Mouse (Mus musculus): ENCODE measurements around the gene Sec14l4. TPM values are rescaled to one million over a fixed set of nuclear protein-coding genes. Genes with fewer than 3 reads are reported as not detected.
A peak's percentile ranks its signal among the peaks of the same experiment; 100 is the strongest.

Sec14l4 gene
- total RNA-seq, 2 experiments from 2014 or later = 0.17 to 0.64 TPM

GRCm38 (mm10) chr11:4035116-4035892, 4.0 kb downstream of the Sec14l4 start:
- DNase-seq (ENCODE audit: low spot score in 2 of 2) = no peak
- TF ChIP-seq CTCF (conservative IDR thresholded peaks at IDR 0.05) = no peak
- H3K27ac ChIP-seq = no peak overlapping the region
- H3K4me3 ChIP-seq = no peak overlapping the region

DNA sequence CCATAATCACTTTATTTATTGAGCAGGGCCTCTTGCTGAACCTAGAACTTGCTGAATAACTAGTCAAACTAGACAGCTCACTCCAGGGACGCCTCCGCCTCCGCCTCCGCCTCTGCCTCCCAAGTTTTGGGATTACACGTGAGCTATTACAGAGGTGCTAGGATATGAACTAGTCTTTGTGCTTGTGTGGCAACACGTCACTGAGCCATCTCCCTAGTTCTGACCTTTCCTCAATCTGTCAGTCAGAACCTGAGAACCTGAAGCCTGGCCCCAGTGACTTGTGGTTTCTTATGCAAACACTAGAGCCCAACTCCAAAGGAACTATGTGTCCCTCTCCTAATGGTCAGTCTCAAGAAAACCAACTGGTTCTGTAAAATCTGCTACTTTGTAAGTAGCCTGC, 4.7 kb downstream of the Sec14l4 start:
- Histone ChIP-seq H3K4me3 (no peak overlapping the region), H3K27ac (no peak overlapping the region)
- DNase-seq (ENCODE audit: low spot score in 2 of 2) = no peak
- no peak for TF ChIP-seq CTCF (conservative IDR thresholded peaks at IDR 0.05)

DNA sequence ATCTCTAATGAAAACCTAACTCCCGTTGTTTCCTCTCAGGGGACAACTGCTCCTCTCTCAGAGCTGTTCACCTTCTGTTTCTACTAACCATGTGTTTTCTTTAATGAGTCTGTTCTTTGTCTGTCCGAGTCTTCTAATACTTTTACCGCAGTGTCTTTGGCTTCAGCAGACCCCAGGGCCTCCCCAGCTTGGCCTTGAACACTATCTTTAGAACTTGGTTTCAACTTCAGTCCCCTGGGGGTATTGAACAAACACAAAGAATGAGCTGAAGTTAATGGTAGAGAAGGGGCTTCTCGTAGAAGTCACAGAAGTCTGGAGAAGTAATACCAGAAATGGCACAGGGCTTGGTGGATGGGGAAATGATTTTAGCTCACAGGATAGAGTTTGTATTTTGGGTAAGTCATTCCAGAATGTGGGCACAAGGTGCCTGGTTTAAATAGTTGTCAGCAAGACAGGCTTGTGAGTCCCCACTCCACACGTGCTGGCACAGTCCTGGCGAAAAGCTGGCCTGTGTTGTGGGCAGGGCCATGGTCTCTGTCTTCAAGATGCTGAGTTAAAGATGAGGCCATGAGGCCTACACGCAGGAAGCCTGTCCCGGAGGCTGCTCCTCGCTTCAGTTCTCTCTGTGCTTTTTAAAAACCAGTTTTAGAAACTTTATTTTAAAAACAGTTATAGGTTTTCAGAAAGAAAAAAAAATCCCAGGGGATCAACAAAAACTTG, 5.3 kb downstream of the Sec14l4 start:
- no peak for TF ChIP-seq CTCF (conservative IDR thresholded peaks at IDR 0.05)
- no peak for DNase-seq (ENCODE audit: low spot score in 2 of 2)
- Histone ChIP-seq H3K27ac (no peak overlapping the region), H3K4me3 (no peak overlapping the region)

DNA sequence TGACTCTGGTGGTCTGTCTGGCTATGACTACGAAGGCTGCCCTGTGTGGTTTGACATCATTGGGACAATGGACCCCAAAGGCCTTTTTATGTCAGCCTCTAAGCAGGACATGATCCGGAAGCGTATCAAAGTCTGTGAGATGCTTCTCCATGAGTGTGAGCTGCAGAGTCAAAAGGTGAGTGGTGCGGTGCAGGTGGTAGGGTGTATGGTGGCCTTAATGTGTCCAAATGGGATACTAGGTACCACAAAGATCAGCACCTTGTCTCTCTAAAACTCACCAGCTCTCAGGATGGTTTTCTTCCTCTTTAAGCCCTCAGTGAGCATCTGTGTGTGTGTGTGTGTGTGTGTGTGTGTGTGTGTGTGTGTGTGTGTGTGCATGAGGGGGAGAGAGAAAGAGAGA, 8.7 kb downstream of the Sec14l4 start:
- H3K4me3 ChIP-seq = no peak overlapping the region
- no peak for TF ChIP-seq CTCF (conservative IDR thresholded peaks at IDR 0.05)
- H3K27ac ChIP-seq = no peak overlapping the region
- no peak for DNase-seq (ENCODE audit: low spot score in 2 of 2)

GRCm38 (mm10) chr11:4041123-4041625, 9.9 kb downstream of the Sec14l4 start:
- DNase-seq (ENCODE audit: low spot score in 2 of 2) = no peak
- Histone ChIP-seq H3K27ac (no peak overlapping the region), H3K4me3 (no peak overlapping the region)
- TF ChIP-seq CTCF (conservative IDR thresholded peaks at IDR 0.05) = no peak

DNA sequence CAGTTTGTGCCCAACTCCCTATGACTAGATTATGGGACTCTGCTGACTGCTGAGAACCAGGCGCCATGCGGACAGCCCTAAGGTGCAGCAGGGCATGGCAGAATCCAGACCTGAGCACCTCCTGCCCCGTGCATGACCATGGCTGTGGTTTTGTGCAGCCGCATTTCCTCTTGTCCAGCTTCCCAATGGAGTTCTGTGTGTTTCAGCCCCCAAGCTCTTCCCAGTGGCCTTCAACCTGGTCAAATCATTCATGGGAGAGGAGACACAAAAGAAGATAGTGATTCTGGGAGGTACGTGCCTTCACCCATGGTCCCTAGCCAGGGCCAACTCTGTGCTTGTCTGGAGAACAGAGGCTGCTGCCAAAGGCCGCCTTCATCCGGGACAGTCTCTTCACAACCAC, 11.8 kb downstream of the Sec14l4 start:
- TF ChIP-seq CTCF (conservative IDR thresholded peaks at IDR 0.05) = no peak
- DNase-seq (ENCODE audit: low spot score in 2 of 2) = no peak
- Histone ChIP-seq H3K27ac (no peak overlapping the region), H3K4me3 (no peak overlapping the region)

DNA sequence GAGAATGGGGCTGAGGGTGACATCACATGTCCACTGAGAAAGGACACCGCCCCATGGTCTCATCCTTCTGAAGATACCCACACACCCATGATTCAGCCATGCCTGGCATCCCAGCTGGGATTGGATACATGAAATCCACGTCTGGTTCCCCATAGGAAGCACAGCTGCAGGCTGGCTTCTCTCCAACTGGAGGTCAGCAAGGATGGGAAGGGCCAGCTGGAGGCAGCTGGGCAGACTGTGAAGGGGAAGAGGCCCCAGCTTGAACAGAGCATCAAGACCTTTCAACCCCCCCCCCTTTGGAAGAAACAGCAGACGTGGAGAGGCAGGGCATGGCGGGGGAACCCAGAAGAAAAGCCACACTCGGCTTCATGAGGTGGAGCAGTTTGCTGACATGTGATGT, 15.3 kb downstream of the Sec14l4 start:
- no peak overlapping the region for H3K27ac ChIP-seq
- no peak for TF ChIP-seq CTCF (conservative IDR thresholded peaks at IDR 0.05)
- H3K4me3 ChIP-seq = no peak overlapping the region

DNA sequence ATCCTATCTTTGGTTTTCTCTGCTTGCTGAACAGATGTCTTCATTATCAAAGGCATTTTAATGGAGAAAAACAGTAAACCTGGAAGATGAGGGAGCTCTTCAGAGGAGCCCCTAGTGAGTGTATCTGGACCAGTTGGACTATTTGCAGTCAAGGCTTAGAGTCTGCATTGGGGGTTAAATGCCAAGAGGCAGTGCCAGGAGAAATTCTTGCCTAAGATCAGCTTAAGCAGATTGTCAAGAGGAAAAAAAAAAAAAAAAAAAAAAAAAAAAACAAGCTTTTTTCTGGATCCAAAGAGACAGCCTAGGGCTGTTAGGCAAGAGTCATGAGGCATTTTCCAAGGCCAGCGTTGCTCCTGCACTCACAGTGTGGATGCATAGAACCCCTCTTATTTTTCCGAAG, 16.5 kb downstream of the Sec14l4 start:
- Histone ChIP-seq H3K4me3 (no peak overlapping the region), H3K27ac (no peak overlapping the region)
- DNase-seq (ENCODE audit: low spot score in 2 of 2) = no peak
- TF ChIP-seq CTCF (conservative IDR thresholded peaks at IDR 0.05) = no peak

More for the DNA sequence above, 15.3 kb downstream of the Sec14l4 start:
- DNase-seq (ENCODE audit: low spot score in 2 of 2) = no peak

GRCm38 (mm10) chr11:4048438-4048837, 17.2 kb downstream of the Sec14l4 start:
- Histone ChIP-seq H3K4me3 (no peak overlapping the region), H3K27ac (no peak overlapping the region)
- no peak for DNase-seq (ENCODE audit: low spot score in 2 of 2)
- TF ChIP-seq CTCF (conservative IDR thresholded peaks at IDR 0.05) = no peak

- Histone ChIP-seq H3K27ac (no peak overlapping the region), H3K4me3 (no peak overlapping the region)
- peak; percentile 96 for TF ChIP-seq CTCF (conservative IDR thresholded peaks at IDR 0.05)
- peak; percentile 50 to 88 for DNase-seq (ENCODE audit: low spot score in 2 of 2)
Measured at GRCm38 (mm10) chr11:4053586-4053985, 22.3 kb downstream of the Sec14l4 start.

GRCm38 (mm10) chr11:4060866-4061575, 29.8 kb downstream of the Sec14l4 start:
- TF ChIP-seq CTCF (conservative IDR thresholded peaks at IDR 0.05) = no peak
- DNase-seq (ENCODE audit: low spot score in 2 of 2) = no peak
- H3K4me3 ChIP-seq = no peak overlapping the region
- no peak overlapping the region for H3K27ac ChIP-seq

- no peak for TF ChIP-seq CTCF (conservative IDR thresholded peaks at IDR 0.05)
- Histone ChIP-seq H3K4me3 (no peak overlapping the region), H3K27ac (no peak overlapping the region)
- no peak for DNase-seq (ENCODE audit: low spot score in 2 of 2)
Measured at GRCm38 (mm10) chr11:4062523-4062922, 31.3 kb downstream of the Sec14l4 start.

DNA sequence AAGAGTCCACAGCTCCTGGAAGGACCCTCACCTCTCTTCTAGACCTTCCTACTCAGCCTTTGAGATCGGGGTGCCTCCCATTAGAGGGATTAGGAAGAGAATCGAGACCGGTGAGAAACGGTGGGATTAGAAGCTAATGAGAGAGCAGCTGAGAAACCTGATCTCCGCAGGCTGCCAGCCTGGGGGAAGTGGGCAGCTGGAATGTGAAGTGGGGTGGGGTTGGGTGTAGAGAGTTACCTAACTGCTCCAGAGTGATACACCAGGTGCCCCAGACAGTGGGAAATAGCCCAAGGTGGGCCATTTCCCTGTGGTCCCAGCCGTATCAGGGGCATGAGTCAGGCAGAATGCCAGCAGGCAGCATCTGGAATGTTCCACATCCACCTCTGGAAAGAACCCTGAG, 31.7 kb downstream of the Sec14l4 start:
- H3K27ac ChIP-seq = no peak overlapping the region
- H3K4me3 ChIP-seq = no peak overlapping the region
- DNase-seq (ENCODE audit: low spot score in 2 of 2) = no peak
- no peak for TF ChIP-seq CTCF (conservative IDR thresholded peaks at IDR 0.05)
